Mouse (Mus musculus): ENCODE measurements at regions not wholly inside any gene's neighbourhood (a gene's known extent, or its start where the extent isn't known, plus 50 kb on each side); places are given as distances from the start of the nearest gene placed in this dataset.

DNA sequence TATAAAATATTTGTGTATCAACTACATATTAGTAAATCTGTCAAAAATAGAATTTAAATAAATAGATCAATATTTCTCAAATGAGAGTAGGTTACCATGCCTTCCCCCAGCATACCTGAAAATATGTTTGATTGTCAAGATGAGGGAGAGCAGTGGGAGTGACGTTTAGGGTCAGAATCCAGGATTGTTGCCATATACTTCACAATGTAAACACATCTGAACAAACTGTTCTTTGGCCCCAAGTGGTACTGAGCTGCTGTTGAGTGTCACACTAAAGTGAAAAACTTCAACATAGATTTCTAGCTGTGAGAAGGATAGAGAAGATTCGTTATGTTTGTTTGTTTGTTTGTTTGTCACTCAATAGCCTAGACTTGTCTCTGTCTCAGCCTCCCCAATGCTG, 75.1 kb upstream of the 5730522E02Rik start:
- ATAC-seq (replicated peaks; ENCODE audit: low read depth, poor library complexity, severe bottlenecking) = no peak

DNA sequence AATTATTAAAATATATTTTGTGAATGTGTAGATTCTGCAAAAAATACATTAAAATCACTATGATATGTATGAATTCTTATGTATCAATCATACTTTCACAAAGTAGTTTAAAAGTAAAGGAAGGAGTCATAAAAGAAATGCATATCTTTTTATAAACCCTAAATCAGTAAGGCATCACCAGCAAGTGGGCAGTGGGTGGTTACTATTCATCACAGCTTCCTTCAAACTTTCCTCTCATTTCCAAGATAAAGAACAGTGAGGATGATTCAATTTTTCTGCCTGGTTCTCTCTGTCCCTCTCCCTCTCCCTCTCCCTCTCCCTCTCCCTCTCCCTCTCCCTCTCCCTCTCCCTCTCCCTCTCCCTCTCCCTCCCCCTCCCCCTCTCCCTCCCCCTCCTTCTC, 86.7 kb upstream of the Fancl start:
- ATAC-seq (replicated peaks; ENCODE audit: low read depth, poor library complexity, severe bottlenecking) = no peak

DNA sequence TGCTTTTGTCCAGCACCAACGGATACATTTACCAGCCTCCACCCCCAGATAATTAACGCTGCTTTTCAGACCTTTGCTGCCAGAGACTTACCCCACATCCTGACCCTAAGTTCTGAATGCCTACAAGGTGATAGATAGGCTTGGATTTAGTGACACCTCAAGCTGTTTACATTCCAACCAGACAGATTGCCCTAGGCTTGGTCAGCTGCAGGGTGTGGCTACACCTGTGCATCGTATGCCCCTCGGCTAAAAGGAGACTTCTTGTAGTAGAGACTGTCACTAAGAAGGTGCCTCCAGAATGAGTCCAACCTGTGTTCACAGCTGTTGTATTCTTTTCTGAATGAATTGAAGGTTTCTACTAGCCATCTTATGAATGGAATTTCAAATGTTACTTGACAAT, 78.4 kb upstream of the Fancl start:
- no peak for ATAC-seq (replicated peaks; ENCODE audit: low read depth, poor library complexity, severe bottlenecking)

DNA sequence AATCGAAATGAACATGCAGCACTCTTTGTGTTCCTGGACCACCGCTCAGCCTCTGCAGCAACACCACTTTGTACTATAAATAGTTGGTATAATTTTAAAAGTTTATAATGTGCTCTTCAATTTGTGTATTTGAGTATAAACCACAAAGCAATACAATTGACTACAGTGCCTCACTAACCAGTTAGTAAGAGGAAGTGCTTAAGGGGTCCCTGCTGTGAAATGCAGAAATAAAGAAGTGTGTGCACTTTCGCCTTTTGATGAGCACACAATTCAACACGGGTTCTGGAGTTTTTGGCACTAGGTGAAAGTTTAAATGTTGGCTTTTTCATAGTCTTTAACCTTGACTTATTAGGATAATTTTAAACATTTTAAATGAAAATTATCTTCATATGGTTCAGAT, 54.7 kb upstream of the Fancl start:
- peak; percentile 58 for ATAC-seq (replicated peaks; ENCODE audit: low read depth, poor library complexity, severe bottlenecking)

All from common myeloid progenitor, adult 5-6 weeks (primary cell).